Mouse (Mus musculus) olfactory bulb, adult 2 months (tissue): ENCODE measurements around the gene Ube2s. TPM values are rescaled to one million over a fixed set of nuclear protein-coding genes. Genes with fewer than 3 reads are reported as not detected.

Source experiments
- H3K27ac ChIP-seq: fragments of 200-500 bp; 2 replicates; pipeline ENCODE4 v1.5.1; 2012; ENCODE audit warnings: low read depth, low read length; ENCODE audit not compliant: insufficient read depth
- H3K4me1 ChIP-seq: fragments of 200-500 bp; 2 replicates; pipeline ENCODE4 v1.6.1; 2012; ENCODE audit warnings: low read length; ENCODE audit not compliant: control insufficient read depth, insufficient read depth
- H3K4me3 ChIP-seq: fragments of 200-500 bp; 2 replicates; pipeline ENCODE4 v1.5.1; 2012; ENCODE audit warnings: mild to moderate bottlenecking, low read depth, low read length, moderate library complexity; ENCODE audit not compliant: insufficient read depth
- CTCF ChIP-seq: fragments of 200-500 bp; IDR thresholded peaks from 2 replicates; pipeline ENCODE4 v1.5.1; 2012; ENCODE audit warnings: low read depth, mild to moderate bottlenecking, low read length, moderate library complexity; ENCODE audit not compliant: insufficient read depth
- POLR2A ChIP-seq: fragments of 200-500 bp; IDR thresholded peaks from 2 replicates; pipeline ENCODE4 v1.6.1; 2012; ENCODE audit warnings: mild to moderate bottlenecking, low read depth, low read length, moderate library complexity; ENCODE audit not compliant: insufficient read depth
- WGBS: fragments of 180-500 bp; shearing (Covaris S2); methylation state at CpG from one replicate; pipeline ENCODE4 v1.1.7; 2018; 5-methylcytosine and 5-hydroxymethylcytosine counted together
- polyA plus RNA-seq: library from polyadenylated mRNA; stranded (reverse); fragments of >200 nt; gene quantifications from 2 replicates; pipeline ENCODE4 v1.2.4, GENCODE M21; 2012; ENCODE audit warnings: low replicate concordance; ENCODE audit not compliant: missing spikeins, insufficient read depth, insufficient read length

Ube2s gene
- polyA plus RNA-seq, 1 experiment = not detected

DNA sequence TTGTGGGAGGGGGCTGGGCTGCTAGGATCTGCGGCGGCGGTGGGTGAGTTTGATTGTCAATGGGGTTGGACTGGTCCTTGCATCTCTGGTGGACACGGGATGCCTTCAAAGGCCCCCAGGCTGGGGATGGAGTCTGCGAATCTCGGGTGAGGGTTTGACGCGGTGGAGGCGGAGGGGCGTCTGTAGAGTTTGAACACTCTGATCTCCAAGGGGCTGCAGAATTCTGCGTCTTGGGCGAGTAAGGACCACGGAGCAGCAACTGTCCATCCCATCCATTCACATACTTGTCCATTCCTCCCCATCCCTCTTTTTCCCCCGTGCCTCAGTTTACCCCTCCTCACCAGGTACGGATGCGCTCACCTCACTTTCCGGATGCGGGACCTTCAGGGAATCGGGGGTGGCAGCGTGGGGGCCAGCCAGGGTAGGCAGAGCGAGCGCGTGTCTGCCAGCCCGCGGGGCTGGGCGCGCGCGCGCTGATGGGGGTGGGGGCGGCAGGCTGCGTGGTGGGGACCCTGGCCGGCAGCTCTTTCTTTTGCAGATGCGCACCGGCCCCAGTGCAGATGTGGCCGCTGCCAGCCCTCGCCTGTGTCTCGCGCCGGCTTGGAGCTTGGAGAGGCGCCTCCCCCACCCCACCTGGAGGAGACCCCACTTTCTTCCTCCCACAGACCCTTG lies 32.0 kb upstream of the Ube2s start, which contains the start of gene Shisa7:
Shisa7 (minus strand) TSS at position 452 of the 672 bp plus-strand sequence.
- 1% methylated on average over 40 of the region's 41 CpGs for WGBS
- H3K4me1 ChIP-seq = peaks cover 12% of the 10 kb centered on the region

DNA sequence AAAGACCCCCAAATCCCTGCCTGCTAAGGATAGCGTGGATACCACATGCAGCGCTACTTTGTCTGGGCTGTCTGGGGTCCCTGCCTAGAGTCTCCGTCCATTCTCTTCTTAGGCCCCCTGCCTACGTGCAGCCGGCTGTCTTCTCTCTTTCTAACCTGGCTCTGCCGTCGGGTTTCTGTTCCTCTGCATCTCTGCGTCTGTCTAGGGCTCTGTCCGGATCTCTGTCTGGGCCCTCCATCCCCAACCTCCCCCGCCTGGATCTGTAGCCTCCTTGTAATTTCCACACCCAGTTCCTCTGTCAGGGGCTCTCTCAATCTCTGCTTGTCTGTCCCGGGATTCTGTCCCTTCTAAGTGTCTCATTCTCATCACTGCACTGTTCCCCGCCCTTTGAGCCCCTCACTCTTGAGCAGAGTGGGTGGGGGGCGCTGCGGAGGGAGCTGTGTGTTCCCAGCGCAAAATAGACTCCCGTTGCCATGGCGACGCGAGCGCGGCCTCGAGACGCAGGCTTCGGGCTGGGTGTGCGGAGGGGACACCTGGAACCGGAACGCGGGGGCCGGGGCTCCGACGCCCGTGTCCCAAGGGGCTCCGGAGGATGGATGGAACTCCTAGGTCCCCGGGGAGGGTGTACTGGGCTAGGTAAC lies 31.3 kb upstream of the Ube2s start:
- H3K27ac ChIP-seq = peak overlapping the region; percentile 81
- no peak for TF ChIP-seq POLR2A
- TF ChIP-seq CTCF = 0 out of 2 replicates have a peak, but pooled peaks have one; percentile 5
- WGBS = 1% methylated on average over 34 of the region's 34 CpGs

More for the DNA sequence above, 32.0 kb upstream of the Ube2s start, which contains the start of gene Shisa7:
- peak within 1 kb of the TSS; percentile 76 for H3K4me3 ChIP-seq
- no peak for TF ChIP-seq CTCF
- TF ChIP-seq POLR2A = no peak; the same call in 1 of the 2 replicates
- H3K27ac ChIP-seq = peak within 1 kb of the TSS; percentile 81

DNA sequence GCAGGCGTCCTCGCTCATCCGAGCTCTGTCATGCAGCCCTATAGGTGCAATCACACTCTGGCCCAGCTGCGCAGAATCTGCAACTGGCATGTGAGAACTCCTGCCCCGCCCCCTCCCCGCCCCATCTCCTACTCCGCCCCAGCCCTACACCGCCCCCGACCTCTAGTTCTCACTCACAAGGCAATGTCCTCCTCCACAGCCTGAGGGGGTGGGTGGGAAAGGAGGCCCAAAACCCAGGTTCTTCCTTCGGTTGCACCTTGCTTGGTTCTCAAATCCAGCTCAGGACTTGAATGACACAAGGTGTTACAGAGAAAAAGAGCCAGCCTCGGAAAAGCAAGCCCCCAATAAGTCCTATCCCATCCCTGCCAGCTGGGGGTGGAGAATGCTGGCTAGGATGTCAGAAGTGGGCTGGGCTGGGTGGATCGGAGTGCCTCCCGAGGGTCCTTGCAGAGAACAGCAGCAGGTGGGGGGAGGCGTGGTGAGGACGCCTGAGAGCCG lies 30.3 kb upstream of the Ube2s start:
- 0 out of 2 replicates have a peak, but pooled peaks have one; percentile 21 for TF ChIP-seq CTCF
- 0 out of 2 replicates have a peak, but pooled peaks have one; percentile 24 for TF ChIP-seq POLR2A
- Histone ChIP-seq H3K4me1 (peaks cover 16% of the 10 kb centered on the region), H3K27ac (peak overlapping the region; percentile 81), H3K4me3 (peak overlapping the region; percentile 76)
- 2% methylated on average over 16 of the region's 16 CpGs for WGBS

More for the DNA sequence above, 31.3 kb upstream of the Ube2s start:
- Histone ChIP-seq H3K4me1 (peaks cover 12% of the 10 kb centered on the region), H3K4me3 (peak overlapping the region; percentile 76)

GRCm38 (mm10) chr7:4842077-4842476 lies 29.7 kb upstream of the Ube2s start:
- peak overlapping the region; percentile 76 for H3K4me3 ChIP-seq

GRCm38 (mm10) chr7:4837639-4838038 lies 25.2 kb upstream of the Ube2s start:
- Histone ChIP-seq H3K4me1 (peaks cover 26% of the 10 kb centered on the region), H3K4me3 (no peak overlapping the region), H3K27ac (no peak overlapping the region)
- 5% methylated on average over 1 of the region's 1 CpGs for WGBS
- TF ChIP-seq CTCF (no peak), POLR2A (no peak)

More at GRCm38 (mm10) chr7:4842077-4842476, 29.7 kb upstream of the Ube2s start:
- Histone ChIP-seq H3K27ac (peak overlapping the region; percentile 9; the same call in 1 of the 2 replicates), H3K4me1 (peaks cover 17% of the 10 kb centered on the region)
- no peak for TF ChIP-seq CTCF
- TF ChIP-seq POLR2A = no peak
- 42% methylated on average over 5 of the region's 5 CpGs for WGBS

DNA sequence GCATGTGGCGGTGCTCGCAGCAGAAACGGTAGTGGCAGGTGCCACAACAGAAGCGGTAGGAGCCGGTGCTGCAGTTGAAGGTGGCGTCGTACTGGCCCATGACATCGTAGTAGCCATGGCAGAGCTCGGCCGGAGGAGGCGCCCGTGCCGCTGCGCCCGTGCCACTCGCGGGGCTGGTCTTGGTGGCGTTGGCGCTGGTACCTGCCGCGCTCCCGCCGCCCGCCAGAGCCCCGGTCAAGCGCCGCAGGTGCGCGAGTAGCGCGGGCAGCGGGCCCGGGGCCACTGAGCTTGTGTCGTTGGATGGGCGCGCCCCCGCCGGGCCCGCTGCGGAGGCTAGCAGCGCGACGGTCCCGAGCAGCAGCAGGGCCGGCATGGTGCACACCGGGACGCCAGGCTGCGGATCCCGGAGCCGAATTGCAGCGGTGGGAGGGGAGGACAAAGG lies 24.0 kb upstream of the Ube2s start:
- 2% methylated on average over 51 of the region's 51 CpGs for WGBS
- TF ChIP-seq POLR2A (no peak), CTCF (no peak)
- Histone ChIP-seq H3K4me3 (peak overlapping the region; percentile 50), H3K27ac (no peak overlapping the region), H3K4me1 (peaks cover 17% of the 10 kb centered on the region)

- no peak for TF ChIP-seq POLR2A
- TF ChIP-seq CTCF = no peak
- WGBS = 24% methylated on average over 34 of the region's 34 CpGs
- H3K4me3 ChIP-seq = peak overlapping the region; percentile 50
- no peak overlapping the region for H3K27ac ChIP-seq
- H3K4me1 ChIP-seq = peaks cover 17% of the 10 kb centered on the region
These were observed 23.4 kb upstream of the Ube2s start for GRCm38 (mm10) chr7:4835631-4836327.

DNA sequence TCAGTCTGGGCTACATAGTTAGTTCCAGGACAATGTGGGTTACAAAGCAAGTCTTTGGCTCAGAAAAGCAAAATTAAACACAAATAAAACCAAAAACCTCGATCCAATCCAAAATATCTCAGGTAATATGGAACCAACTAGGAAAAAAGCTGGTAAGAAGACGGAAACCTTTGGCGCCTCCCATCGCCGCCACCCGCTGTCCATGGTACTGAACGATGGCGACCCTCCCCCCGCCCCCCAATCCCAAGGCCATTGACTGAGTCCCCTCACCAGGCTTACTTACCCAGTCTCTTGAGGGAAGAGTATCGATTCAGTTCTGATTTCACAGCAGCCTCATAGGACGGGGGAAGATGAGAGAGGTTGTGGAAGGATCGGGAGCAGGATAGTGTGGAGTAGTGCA lies 18.1 kb upstream of the Ube2s start:
- Histone ChIP-seq H3K4me1 (no peaks in the 10 kb centered on the region), H3K27ac (no peak overlapping the region), H3K4me3 (no peak overlapping the region)
- WGBS = 27% methylated on average over 12 of the region's 12 CpGs
- TF ChIP-seq POLR2A = no peak
- no peak for TF ChIP-seq CTCF

GRCm38 (mm10) chr7:4825365-4825764 lies 13.0 kb upstream of the Ube2s start:
- 60% methylated on average over 4 of the region's 4 CpGs for WGBS
- TF ChIP-seq POLR2A = no peak
- no peak for TF ChIP-seq CTCF
- H3K4me3 ChIP-seq = no peak overlapping the region

More at GRCm38 (mm10) chr7:4825365-4825764, 13.0 kb upstream of the Ube2s start:
- no peaks in the 10 kb centered on the region for H3K4me1 ChIP-seq
- no peak overlapping the region for H3K27ac ChIP-seq
